Mouse (Mus musculus): Measurements from ENCODE around the gene Epb41l5.

The Epb41l5 gene

DNA sequence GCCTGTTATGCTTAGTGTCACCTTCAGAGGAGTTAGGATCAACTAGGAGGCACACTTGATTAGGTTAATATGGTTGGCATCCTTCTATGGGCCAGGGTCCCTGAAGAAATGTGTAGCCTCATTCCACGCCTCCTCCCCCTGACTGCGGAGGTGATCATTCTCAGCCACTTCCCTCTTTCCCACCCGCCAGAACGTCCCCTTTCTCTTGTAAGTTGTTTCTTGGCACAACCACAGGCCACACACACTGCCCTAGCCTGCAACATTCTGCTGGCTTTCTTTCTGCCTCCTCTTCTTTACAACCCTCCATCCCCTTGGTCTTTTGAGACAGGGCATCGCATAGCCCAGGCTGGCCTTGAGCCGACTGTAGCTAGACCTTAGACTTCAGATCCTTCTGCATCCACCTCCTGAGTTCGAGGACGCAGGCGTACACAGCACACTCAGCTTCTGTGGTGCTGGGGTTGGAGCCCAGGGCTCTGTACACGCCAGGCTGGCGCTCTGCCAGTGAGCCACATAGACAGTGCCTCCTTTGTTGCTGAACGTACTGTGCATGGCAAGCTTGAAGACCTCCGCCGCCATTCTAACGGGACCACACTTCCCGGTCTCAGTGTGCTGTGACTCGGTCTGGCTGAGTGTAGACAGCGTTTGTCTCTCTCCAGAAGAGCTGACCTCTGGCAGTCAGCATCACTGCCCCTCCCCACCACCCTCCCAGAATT lies 115.6 kb downstream of the Epb41l5 start:
- DNase-seq (ENCODE audit: low spot score in 2 of 2): no peak

GRCm38 (mm10) chr1:119532165-119532564 lies 116.6 kb downstream of the Epb41l5 start:
- no peak for DNase-seq (ENCODE audit: low spot score in 2 of 2)

DNA sequence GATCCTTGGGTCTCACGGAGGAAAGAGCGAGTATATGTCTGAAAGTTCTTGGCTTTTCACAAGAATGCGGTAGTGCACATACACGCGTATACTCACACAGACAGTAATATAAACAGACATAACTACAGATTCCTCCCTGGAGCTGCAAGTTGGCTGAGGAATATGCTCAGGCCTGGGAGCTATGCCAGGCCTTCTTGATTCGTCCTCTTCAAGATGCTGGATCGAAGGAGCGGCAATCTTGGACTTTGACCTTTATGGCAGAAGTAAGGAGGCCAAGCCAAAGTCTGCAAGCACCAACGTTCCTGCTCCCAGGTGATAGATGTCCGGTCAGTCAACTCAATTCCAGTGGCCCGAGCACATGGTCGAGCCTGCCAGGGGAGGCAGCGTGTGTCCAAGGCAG lies 117.9 kb downstream of the Epb41l5 start:
- no peak for DNase-seq (ENCODE audit: low spot score in 2 of 2)

- DNase-seq (ENCODE audit: low spot score in 2 of 2): peak; percentile 91 to 92
Measured at GRCm38 (mm10) chr1:119525689-119526591, 122.9 kb downstream of the Epb41l5 start, which contains the start of gene Tmem185b. Tmem185b (plus strand) TSS chr1:119526160.

GRCm38 (mm10) chr1:119525004-119525444 lies 123.8 kb downstream of the Epb41l5 start:
- no peak for DNase-seq (ENCODE audit: low spot score in 2 of 2)

DNA sequence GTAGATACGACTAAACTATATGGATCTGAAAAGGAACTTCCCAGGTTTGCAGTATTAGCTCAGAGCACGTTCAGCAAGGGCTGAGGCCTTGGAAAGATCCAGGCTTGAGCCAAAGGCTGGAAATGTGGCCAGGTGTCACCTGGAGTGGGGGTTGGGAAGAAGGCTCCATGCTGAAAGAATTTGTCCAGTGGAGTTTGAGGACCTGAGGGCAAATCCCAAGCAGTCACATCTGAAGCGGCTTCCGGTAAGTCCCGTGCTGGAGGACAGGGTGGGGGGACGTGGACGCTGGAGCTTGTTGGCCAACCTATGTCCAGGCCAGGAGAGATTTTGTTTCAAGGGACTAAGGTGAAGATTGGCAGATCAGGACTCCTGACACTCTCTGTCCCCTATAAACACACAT lies 125.0 kb downstream of the Epb41l5 start:
- DNase-seq (ENCODE audit: low spot score in 2 of 2): no peak

DNA sequence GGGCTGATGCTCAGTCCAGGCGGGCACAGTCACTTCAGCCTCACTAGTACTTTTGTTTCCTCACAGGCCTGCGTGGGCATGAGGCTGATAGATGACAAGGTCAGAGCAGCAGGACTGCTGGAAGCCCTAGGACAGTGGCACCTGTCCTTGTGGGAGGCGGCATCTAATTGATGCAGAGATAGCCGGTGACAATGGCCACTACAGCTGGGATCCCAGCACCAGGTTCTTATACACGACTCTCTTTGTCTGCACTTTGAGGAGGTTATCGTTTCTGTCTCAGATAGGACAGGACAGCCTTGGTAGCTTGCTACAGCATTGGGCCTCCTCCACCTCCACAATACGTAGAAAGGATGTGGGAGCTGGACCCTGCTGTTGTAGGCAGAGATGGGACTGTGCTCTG lies 125.4 kb downstream of the Epb41l5 start:
- no peak for DNase-seq (ENCODE audit: low spot score in 2 of 2)

DNA sequence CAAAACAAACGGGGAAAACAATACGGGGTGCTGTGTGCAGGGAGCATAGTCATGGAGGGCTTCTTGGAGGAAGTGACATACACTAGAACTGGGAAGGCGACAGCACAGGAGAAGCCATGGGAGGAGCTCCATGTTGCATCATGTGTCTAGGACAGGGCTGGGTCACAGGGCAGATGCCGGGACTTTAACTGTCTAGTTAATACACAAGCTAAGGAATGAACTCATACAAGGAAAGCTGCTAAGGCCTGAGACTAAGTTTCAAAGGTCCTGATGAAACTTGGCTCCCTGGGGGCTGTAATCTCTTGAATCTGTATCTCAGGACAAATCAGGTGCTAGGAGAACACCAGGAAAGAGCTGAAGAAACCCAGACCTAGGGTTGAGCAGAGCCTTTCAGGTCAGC lies 126.1 kb downstream of the Epb41l5 start:
- no peak for DNase-seq (ENCODE audit: low spot score in 2 of 2)

DNA sequence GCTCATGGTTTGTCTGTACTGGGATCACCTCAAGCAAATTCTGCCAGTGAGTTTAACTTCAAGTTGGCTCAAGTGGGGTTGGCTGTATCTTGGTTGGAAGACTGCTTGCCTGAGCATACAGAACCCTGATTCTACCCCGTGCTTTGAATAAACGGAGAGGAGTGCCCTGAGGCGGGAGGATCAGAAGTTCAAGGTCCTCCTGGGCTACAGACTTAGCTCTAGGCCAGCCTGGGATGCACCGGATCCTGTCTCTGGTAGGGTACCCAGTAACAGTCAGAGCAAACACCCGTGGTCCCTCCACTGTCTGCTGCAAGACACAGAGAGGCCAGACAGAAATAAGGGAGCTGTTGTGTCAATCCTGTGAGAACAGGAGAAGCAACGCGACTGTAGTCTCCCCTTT lies 127.1 kb downstream of the Epb41l5 start:
- DNase-seq (ENCODE audit: low spot score in 2 of 2): no peak

DNA sequence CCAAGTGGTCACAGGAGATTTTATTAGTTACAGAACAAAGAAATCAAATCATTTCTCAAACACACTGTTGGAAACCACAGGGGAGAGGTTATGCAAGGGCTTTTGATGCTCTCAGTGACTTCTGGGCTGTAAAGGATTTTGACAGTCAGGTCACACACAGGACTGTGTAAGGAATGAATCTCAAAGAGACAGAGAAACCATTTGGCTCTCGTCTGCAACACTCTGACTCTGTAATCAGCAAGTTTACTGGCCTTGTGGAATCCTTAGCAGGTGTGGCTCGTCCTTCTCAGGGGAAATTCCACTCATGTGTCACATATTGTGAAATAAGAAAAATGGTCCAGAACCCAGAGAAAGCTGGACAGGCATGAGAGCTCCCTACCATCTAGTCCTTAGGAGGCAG lies 127.8 kb downstream of the Epb41l5 start:
- DNase-seq (ENCODE audit: low spot score in 2 of 2): peak in 1 of 2 experiments; percentile 28

- no peak for DNase-seq (ENCODE audit: low spot score in 2 of 2)
Measured at GRCm38 (mm10) chr1:119519286-119519685, 129.5 kb downstream of the Epb41l5 start.

DNA sequence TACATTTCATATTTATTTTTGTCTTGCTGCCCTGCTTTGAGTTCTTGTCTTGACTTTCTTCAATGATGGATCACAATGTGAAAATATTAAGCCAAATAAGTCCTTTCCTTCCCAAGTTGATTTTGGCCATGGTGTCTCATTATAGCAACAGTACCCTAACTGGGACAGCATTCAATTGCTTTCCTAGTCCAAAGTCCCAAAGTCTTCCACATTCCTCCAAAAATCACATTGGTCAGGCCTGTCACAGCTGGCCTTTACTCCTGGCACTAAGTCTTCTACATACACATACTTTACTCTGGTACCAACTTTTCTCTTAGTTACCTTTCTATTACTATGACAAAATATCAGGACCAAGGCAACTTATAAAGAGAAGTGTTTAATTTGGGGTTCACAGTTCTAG lies 130.0 kb downstream of the Epb41l5 start:
- DNase-seq (ENCODE audit: low spot score in 2 of 2): no peak

DNA sequence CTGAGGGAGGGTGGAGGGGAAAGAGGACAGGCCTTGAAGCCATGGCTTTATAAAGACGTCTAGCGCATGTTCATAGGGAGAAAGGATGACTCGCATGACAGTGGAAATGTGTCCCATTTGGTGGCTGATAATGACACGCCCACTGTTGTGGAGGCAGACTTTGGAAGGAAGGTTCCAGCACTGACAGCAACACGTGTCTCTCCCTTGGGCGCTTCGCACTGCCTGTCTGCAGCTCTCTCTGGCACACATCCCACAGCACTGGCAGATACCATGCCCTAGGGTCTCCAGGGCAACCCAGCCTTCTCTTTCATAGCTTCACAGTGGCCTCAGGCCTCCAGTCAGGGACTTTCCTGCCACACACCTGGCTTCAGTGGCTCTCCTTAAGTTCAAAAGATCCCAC lies 130.7 kb downstream of the Epb41l5 start:
- DNase-seq (ENCODE audit: low spot score in 2 of 2): no peak

GRCm38 (mm10) chr1:119510857-119511256 lies 137.9 kb downstream of the Epb41l5 start:
- DNase-seq (ENCODE audit: low spot score in 2 of 2): no peak

DNA sequence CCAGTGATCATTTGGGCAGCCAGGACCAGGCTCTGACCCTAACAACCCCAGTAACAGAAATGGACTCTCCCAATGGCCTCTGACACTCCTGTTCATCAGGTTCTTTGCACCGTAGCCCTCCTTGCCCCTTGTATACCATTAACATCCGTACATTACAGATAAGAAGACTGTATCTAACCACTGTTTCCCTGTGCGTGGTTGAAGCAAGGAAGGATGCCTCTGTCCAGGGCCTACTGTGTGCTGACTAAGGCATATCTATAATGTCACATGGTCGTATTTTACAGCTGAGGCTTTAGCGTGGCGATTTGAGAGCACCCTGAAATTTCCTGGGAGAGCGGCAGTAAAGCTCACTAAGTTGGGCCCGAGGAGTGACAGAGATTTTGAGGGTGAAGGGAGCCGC lies 138.4 kb downstream of the Epb41l5 start:
- DNase-seq (ENCODE audit: low spot score in 2 of 2): no peak

DNA sequence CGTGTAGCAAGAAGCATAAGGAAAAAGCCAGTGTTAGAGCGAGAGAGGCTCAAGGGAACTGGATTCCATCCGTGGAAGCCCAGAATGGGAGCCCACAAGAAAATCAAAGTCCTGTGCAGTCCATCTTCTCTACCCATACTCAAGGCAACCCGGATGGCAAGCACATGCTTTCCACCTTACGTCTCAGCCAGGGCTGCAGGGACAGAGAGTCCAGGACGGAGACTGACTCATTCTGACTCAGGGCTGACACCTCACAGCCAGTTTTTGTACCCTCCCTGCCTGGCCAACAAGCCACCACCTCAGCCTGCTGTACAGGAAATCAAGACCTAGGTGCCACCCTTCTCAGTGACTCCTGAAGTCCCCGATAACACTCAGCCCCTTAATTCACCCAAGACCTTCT lies 139.3 kb downstream of the Epb41l5 start:
- DNase-seq (ENCODE audit: low spot score in 2 of 2): peak; percentile 22 to 55

DNA sequence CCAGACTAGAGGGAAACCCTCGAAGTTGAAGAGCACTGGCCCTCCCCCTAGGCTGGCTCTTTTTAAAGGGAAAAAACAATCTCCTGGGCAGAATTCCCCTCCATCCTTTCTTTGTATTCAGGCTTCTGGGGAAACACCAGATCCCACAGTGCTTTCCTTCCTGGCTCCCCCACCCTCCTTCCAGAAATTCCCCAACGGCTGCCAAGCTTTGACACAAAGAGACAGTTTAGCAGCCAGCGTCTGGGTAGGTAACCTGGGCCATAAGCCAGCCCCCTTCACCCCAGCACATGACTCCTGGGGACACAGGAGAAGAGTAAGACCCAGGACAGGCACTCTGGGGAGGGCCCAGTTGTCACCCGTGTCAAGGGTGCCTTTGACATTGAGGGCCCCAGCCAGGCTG lies 140.3 kb downstream of the Epb41l5 start:
- no peak for DNase-seq (ENCODE audit: low spot score in 2 of 2)

GRCm38 (mm10) chr1:119505951-119506350 lies 142.8 kb downstream of the Epb41l5 start:
- DNase-seq (ENCODE audit: low spot score in 2 of 2): no peak

DNA sequence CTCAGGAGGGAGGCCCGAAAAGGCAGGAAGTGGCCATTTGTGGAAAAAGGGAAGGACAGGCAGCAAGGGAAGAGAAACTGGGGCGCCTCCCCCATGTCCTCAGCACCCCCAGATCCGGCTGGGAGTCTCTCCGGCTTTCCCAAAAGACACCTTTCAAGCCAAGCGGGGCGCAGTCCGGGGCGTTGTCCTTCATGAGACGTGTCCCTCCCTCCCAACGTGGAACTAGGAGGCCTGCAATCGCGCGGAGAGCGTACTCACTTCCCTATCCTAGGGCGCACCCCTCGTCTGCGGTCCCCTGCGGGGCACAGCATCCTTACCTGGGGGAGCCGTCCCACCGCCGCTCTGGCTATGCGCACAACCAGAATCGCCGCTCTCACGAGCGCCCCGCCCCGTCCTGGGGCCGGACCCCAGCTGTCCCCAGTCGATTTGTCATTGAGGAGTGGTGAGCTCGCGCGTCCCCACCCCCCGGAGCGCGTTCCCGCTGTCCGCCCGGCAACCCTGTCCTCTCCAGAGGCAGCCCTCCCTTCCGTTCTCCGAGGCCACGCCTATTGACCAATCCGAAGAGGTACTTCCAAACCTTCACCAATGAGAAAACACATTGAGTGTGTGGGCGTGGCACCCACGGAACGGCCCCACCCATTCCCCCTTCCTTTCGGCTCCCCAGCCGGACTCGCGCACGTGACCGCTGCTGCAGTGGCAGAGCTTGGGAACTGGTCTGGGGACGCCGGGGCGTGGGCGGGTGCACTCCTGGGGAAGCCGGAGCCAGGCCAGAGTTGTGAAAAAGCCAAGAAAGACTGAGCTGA lies 144.3 kb downstream of the Epb41l5 start, which contains the start of gene Ralb:
Gene Ralb (minus strand): TSS at position 535 of the 803 bp plus-strand sequence.
- peak; percentile 97 to 98 for DNase-seq (ENCODE audit: low spot score in 2 of 2)

DNA sequence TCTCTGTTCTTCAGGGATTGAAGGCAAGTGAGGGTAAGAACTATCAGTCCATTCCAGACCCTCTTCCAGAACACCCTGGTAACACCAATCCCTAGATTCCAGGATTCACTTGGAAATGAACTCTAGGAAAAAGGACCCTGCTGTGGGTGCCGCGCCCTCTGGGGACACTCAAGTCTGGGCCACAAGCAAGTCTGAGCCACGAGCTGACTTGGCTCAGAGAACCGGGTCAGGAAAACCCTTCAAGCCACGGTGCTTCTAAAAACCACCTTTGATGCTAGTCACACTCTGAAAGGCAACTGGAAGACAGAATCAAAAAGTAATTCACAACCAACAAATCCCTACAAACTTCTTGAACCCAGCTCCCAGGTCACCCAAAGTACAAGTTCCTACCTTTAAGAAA lies 145.0 kb downstream of the Epb41l5 start:
- DNase-seq (ENCODE audit: low spot score in 2 of 2): no peak

DNA sequence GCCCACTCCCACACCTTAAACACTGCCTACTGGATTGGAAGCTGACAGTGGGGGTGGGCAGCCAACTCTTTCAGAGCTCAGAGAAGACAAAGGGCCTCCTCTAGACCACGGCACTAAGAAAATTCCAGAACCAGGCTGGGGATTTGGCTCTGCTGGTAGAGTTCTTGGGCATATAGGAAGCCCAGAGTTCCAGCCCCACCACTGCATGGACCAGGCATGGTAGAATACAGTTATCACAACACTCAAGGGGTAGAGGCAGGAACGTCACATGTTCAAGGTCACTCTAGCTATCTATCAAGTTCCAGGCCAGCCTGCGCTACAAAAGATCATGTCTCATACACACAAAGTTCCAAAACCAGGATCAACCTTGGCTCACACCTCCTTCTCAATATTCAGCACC lies 145.6 kb downstream of the Epb41l5 start:
- DNase-seq (ENCODE audit: low spot score in 2 of 2): no peak

DNA sequence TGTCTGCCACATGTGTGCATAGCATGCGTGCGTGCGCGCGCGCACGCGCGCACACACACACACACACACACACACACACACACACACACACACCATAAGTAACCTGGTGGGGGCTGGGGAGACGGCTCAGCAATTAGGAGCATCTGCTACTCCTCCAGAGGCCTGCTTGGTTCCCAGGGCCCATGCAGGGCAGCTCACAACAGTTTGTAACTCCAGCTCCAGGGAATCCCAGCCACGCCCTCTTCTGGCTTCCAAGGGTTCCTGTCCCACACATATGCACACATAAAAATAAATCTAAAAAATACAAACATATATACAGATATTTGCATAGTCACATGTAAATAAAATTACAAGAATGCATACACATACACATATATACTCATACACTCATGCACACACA lies 146.1 kb downstream of the Epb41l5 start:
- DNase-seq (ENCODE audit: low spot score in 2 of 2): no peak

Data from urinary bladder, postnatal 36 days (tissue).